Mouse (Mus musculus) gastrocnemius, postnatal 36 days (tissue): ENCODE data around the gene Kif20b. TPM values are rescaled to one million over a fixed set of nuclear protein-coding genes. Genes with fewer than 3 reads are reported as not detected.

Source experiments
- DNase-seq, 2 experiments: peaks; one replicate each; pipeline ENCODE4 v3.0.0; 2022
- intact Hi-C: fragments of 180-260 bp; cut with DNase I; formaldehyde crosslinking; loops from one replicate; pipeline ENCODE4 v1.15.1; 2025
- long read RNA-seq, 2 experiments: library from polyadenylated mRNA; stranded (forward); transcript quantifications; one replicate each; pipeline ENCODE4 v2.0.0; 2021
- total RNA-seq, 2 experiments: library from RNA; stranded (reverse); gene quantifications; 2 replicates each; pipeline ENCODE4 v1.2.3; 2021

Kif20b gene
- total RNA-seq: 1 to 10 TPM; 1.1 TPM
- long read RNA-seq, experiment 1: 0 reads
- long read RNA-seq, experiment 2: 0 reads

- peak; percentile 78 to 87 for DNase-seq
- intact Hi-C loops: loop anchor here (5.0 kb wide), 2 partner anchors 45 to 95 kb away; partner anchors contain the start of gene Pank1
These were observed at the start of gene Kif20b for GRCm38 (mm10) chr19:34921652-34922602. Gene Kif20b (plus strand): TSS chr19:34922361.

- intact Hi-C loops: loop anchor here (5.0 kb wide), 2 partner anchors 46 to 49 kb away; partner anchors contain the start of gene Kif20b
- no peak for DNase-seq
These were observed 45.5 kb upstream of the Kif20b start for GRCm38 (mm10) chr19:34876676-34877075.

GRCm38 (mm10) chr19:34877898-34878602 is 44.1 kb upstream of the Kif20b start:
- intact Hi-C loops: loop anchor here (5.0 kb wide), 2 partner anchors 44 to 51 kb away; partner anchors contain the start of gene Kif20b

GRCm38 (mm10) chr19:34878603-34879541 is 43.3 kb upstream of the Kif20b start, which contains the start of gene Pank1:
Gene Pank1 (minus strand): TSS chr19:34879455.
- intact Hi-C loops: loop anchor here (5.0 kb wide), 2 partner anchors 43 to 52 kb away; partner anchors contain the start of gene Kif20b
- peak; percentile 27 to 56 for DNase-seq

More at GRCm38 (mm10) chr19:34877898-34878602, 44.1 kb upstream of the Kif20b start:
- peak; percentile 77 to 78 for DNase-seq

GRCm38 (mm10) chr19:34879624-34880023 is 42.5 kb upstream of the Kif20b start:
- intact Hi-C loops: loop anchor here (5.0 kb wide), 2 partner anchors 43 to 52 kb away; partner anchors contain the start of gene Kif20b
- DNase-seq: no peak

GRCm38 (mm10) chr19:34881160-34881559 is 41.0 kb upstream of the Kif20b start:
- intact Hi-C loops: no loop called here
- no peak for DNase-seq

- intact Hi-C loops: no loop called here
- no peak for DNase-seq
These were observed 39.7 kb upstream of the Kif20b start for GRCm38 (mm10) chr19:34882443-34882842.

GRCm38 (mm10) chr19:34883526-34884224 is 38.5 kb upstream of the Kif20b start:
- no peak for DNase-seq
- intact Hi-C loops: no loop called here

GRCm38 (mm10) chr19:34886324-34886723 is 35.8 kb upstream of the Kif20b start:
- intact Hi-C loops: no loop called here
- DNase-seq: no peak

- DNase-seq: no peak
- intact Hi-C loops: no loop called here
These were observed 31.2 kb upstream of the Kif20b start for GRCm38 (mm10) chr19:34890981-34891380.

- no peak for DNase-seq
- intact Hi-C loops: no loop called here
These were observed 30.6 kb upstream of the Kif20b start for GRCm38 (mm10) chr19:34891590-34891989.

- intact Hi-C loops: no loop called here
- DNase-seq: no peak
These were observed 27.1 kb upstream of the Kif20b start for GRCm38 (mm10) chr19:34895082-34895481.

- DNase-seq: no peak
- intact Hi-C loops: no loop called here
These were observed 24.8 kb upstream of the Kif20b start for GRCm38 (mm10) chr19:34897082-34897965.

- intact Hi-C loops: no loop called here
- DNase-seq: no peak
These were observed 23.2 kb upstream of the Kif20b start for GRCm38 (mm10) chr19:34898941-34899340.

- intact Hi-C loops: no loop called here
- DNase-seq: no peak
These were observed 20.9 kb upstream of the Kif20b start for GRCm38 (mm10) chr19:34901266-34901665.

- intact Hi-C loops: no loop called here
- DNase-seq: no peak
These were observed 20.4 kb upstream of the Kif20b start for GRCm38 (mm10) chr19:34901735-34902134.

- intact Hi-C loops: no loop called here
These were observed 18.1 kb upstream of the Kif20b start for GRCm38 (mm10) chr19:34904032-34904431.

GRCm38 (mm10) chr19:34905424-34905823 is 16.7 kb upstream of the Kif20b start:
- intact Hi-C loops: no loop called here
- DNase-seq: no peak

More at GRCm38 (mm10) chr19:34904032-34904431, 18.1 kb upstream of the Kif20b start:
- no peak for DNase-seq
